Mouse (Mus musculus) stomach, postnatal 0 days (tissue): ENCODE measurements around the gene Mettl26.

Experiments
- CTCF ChIP-seq: IDR thresholded peaks from 2 replicates; pipeline ENCODE4 v1.5.1; 2016; ENCODE audit warnings: antibody characterized with exemption, low read depth, mild to moderate bottlenecking, moderate library complexity
- EP300 ChIP-seq: optimal IDR thresholded peaks from 2 replicates; pipeline ENCODE3; 2016; ENCODE audit warnings: antibody characterized with exemption

GRCm38 (mm10) chr17:25825311-25825710 lies 49.6 kb upstream of the Mettl26 start:
- TF ChIP-seq CTCF, result no peak
- no peak for TF ChIP-seq EP300
